Mouse (Mus musculus): ENCODE results near the gene Creld2.

Creld2 gene

DNA sequence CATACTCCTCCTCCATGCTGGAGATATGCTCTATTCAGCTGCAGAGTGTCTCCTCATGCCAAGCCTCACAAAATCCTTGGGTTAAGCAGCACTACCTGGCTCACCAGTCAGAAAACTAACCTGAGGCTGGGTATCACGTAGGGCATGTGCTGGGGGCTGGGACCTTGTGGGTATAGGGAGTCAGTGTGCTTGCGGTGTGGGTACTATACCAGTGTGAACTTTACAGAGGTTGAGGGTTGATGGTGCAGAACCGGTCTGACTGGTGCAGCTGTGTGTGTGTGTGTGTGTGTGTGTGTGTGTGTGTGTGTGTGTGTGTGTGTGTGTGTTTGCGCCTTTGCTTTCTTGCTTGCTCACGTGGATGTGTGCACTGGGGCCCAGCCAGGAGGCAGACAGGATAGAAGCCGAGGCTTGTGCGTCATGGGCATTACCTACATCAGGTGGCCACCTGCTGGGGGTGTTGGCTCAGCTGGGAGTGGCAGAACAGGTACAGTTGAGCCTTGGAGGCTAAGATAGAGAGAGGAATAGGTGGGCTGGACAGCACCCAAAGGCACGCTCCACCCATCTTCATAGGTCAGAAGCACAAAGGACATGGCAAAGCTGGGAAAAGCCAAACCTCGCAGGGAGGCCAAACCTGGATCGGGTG is 32.2 kb downstream of the Creld2 start:
- DNase-seq (ENCODE audit: extremely low spot score, low spot score) = no peak

DNA sequence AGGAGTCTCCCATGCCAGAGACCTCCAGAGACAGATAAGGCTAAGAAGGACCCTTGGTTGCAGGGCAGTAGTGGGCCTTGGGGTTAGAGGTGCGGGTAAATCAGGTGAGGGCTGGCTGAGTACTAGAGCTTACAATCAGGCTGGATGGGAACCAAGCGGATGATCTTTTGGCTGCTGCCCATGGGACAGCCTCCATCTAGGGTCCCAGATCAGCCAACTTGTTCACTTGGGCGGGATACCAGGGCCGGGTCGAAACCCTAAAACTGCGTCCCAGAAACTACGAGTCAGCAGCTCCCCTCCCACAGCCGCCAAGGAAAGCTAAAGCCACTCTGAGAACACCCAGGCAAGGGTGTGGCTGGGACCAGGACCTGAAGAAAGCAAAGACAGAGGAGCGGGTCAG is 33.7 kb downstream of the Creld2 start:
- no peak for DNase-seq (ENCODE audit: extremely low spot score, low spot score)

DNA sequence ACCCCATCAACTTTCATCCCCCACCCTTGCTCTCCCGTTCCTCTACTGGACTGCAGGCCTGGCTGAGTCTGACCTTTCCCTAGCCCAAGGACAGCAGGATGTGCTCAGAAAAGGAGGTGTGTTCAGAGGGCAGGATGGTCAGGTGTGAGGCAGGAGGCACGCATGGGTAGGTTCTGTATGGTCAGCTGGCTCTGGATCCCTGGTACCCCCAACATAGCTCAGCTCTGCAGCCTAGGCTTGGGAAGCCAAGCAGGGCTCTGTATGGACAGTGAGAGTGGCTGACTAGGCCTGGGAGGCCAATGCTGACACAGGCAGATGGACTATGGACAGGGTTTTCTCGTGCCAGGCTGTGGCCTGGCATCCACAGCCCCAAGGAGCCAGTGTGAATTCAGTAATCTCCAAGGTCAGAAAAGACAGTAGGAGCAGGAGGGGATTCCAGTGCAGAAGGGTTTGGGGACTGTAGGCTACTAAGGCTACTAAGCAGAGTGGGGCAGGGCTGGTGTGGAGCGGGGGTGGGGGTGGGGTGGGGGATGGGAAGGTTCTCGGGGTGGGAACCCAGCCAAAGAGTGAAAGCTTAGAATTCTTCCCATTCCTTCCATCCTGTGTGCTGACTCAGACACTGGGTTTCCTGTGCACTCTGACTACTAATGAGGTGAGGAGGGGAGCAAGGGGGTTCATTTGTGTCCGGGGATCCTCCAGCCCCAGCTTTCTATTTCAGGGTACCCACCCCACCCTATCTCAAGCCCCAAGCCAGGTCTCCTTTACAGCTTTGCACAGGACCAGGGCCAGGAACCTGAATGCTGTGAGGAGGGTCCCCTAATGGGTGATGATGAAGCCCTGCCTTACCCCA is 34.9 kb downstream of the Creld2 start:
- no peak for DNase-seq (ENCODE audit: extremely low spot score, low spot score)

DNA sequence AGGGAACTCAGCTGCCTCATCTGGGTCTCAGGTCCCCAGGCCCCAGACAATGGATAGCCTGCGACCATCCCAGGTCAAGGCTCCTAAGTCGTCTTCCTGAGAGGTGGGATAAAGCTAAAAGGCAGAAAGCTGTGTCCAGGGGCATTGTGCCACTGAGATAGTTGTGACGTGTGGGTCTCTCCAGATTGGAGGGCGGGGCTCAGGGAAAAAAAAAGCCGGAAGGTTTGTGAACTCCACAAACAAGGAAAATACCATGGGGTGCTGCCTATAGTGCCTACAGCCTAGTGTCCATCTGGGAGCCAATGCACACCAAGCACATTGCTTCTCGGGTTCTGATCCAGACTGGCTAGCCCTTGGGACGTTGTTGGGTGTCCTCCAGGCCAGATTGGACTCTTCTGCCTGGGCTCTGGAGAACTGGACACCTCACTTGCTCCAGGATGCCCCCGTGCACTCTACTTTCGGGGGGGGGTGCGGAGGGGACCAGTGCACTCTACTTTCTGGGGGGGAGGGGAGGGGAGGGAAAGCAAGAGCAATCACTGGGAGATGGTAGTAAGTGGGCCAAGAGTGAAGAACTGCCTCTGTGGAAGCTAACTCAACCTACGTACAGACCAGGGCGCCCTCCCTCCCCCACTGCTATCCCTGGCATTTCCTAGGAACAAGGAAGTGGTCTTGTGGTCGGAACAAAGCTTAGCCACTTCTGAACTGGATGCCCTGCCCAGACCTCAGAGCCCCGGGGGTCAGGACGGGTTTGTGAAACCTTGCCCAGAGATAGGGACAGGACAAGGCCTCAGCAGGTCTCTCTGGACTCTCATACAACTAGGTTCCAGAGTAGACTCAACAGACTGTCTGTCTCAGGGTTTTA is 35.8 kb downstream of the Creld2 start:
- DNase-seq (ENCODE audit: extremely low spot score, low spot score) = no peak

DNA sequence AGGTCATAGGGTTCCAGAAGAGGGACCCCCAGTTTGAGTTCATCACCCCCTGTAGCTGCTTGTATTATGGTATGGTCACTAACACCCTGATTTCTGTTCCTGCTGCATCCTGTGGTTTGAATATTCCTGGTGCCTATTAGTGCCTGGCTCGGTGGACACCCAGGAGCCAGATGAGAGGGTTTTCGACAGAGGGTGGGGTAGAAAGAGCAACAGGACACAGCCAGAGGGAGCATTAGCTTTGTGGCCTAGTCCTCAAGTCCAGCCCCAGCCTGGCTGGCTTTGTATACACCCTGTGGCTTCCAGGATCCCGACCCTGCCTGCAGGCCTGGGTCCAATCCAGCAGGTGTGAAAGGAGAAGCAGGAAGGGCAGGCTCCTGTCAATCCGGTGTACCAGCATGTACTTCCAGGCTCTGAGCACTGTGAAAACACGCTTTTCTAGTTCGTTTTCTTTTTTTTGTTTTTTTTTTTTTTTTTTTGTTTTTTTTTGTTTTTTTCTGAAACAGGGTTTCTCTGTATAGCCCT is 36.5 kb downstream of the Creld2 start:
- no peak for DNase-seq (ENCODE audit: extremely low spot score, low spot score)

DNA sequence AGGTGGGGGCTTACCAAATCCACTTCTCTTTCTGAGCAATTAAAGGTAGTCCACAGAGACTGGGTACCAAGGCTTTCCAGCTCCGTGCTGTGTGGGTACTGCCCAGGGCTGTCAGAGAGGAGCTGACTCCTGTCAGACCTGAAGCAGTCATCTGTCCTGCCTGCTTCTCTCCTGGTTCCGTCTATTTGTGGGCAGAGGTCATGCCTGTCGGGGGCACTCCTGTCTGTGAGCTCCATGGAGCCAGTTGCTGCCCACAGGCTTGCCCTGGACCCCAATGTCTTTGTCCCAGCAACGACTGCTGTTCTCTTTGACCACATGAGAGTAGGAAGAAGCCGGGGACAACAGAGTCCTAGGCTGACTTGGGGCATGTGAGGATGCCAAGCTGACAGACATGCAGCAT is 37.2 kb downstream of the Creld2 start:
- DNase-seq (ENCODE audit: extremely low spot score, low spot score) = no peak

DNA sequence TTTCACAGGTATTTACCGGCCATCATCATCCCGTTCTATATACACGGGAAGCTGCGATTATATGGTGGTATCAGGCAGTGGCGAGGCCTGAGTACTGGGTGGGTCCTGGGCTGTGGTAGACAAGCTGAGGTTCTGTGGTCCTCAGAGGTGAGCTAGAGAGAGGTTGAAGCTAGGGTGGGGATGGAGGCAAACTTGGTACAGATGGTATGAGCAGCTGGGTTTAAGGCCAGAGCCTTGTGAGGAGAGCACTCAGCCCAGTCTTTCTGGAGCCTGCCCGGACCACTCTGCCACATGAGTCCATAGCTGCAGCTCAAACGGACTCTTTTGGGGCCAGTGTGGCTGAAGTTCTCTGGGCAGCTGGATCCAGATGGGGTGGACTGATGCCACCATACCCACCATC is 37.9 kb downstream of the Creld2 start:
- DNase-seq (ENCODE audit: extremely low spot score, low spot score) = no peak

DNA sequence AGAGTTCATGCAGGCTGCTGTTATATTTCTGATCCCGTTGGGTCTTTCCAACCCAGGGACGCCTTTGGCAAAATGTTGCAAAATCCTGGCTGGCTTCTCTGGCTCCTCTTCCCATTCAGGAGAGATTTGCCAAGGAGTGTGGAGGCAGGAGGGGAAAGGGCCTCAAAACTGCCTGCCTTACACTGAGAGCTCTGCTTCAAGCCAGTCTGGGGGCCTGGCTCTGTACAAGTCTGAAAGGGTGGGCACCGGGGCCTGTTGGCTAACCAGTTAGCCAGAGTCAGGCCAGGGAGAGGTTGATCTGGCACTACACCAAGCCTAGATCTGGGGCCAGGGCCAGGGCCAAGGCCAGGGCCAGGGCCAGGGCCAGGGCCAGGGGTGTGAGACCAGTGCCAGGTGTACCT is 38.7 kb downstream of the Creld2 start:
- DNase-seq (ENCODE audit: extremely low spot score, low spot score) = no peak

DNA sequence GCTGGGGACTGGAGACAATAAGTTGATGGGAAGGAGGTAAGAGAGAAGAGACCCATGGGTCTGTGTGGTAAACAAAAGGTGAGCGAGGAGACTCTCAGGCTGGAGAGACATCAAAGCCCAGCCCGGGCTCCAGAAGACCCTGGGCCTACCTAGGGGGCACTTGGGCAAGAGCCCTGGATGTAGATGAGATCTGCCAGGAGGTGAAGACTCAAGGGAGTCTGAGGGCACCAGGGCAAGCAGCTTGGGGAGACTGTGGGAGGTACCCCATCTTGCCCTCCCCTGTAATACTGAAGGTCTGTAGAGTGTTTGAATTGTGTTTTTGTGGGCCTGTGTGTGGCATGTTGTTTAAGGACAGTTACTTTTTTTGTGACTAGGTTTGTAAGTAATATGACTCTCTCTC is 39.3 kb downstream of the Creld2 start:
- DNase-seq (ENCODE audit: extremely low spot score, low spot score) = no peak

DNA sequence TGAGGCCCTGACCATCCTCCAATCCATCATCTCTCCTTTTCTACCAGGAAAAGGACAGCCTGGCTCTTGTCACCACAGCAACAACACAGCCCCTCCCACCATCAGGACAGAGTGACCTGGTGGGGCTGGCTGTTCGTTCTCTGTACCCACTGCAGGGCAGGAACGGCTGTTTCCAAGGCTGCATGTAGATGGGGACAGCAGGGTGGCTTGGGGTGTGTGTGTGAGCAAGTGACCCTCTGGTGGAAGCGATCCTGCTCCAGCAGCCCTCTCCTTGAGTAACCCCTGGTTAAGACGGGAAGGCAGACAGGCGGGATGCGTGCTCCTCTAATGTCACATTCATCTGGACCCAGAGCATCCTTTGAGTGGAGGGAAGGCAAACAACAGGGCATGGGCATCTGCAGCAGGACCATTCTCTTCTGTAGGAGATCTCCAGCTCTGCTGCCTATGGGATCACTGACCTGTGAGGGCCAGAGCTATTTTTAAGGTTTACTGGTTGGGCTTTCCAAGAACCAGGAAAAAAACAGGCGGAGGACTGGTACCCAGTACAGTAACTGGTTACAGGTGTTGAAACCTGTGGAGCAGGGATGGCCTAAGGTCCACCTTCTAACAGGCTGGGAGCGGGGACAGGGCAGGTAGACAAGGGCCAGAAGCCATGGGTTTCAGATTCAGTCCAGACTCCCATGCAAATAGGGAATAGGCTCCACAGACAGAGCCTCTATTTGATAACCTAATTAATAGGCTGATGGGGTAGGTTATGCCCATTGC is 39.9 kb downstream of the Creld2 start:
- no peak for DNase-seq (ENCODE audit: extremely low spot score, low spot score)

DNA sequence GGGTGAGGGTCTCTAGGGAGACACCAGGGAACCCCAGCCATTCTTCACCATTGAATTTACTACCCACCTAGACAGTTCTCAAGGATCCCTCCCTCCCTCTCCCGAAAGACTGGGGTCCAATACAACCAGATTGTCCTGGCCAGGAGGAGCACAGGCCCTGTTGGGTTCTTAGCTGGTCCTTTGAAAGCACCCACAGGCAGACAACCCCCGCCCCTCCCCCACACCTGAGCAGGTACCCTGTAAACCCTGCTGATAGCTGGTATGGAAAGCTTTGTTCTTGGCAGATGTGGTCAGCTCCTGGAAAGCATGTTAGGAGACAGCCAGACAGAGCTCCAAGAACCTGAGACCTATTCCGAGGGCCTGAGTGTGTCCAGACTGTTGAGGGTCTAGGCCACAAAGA is 41.3 kb downstream of the Creld2 start:
- DNase-seq (ENCODE audit: extremely low spot score, low spot score) = no peak

DNA sequence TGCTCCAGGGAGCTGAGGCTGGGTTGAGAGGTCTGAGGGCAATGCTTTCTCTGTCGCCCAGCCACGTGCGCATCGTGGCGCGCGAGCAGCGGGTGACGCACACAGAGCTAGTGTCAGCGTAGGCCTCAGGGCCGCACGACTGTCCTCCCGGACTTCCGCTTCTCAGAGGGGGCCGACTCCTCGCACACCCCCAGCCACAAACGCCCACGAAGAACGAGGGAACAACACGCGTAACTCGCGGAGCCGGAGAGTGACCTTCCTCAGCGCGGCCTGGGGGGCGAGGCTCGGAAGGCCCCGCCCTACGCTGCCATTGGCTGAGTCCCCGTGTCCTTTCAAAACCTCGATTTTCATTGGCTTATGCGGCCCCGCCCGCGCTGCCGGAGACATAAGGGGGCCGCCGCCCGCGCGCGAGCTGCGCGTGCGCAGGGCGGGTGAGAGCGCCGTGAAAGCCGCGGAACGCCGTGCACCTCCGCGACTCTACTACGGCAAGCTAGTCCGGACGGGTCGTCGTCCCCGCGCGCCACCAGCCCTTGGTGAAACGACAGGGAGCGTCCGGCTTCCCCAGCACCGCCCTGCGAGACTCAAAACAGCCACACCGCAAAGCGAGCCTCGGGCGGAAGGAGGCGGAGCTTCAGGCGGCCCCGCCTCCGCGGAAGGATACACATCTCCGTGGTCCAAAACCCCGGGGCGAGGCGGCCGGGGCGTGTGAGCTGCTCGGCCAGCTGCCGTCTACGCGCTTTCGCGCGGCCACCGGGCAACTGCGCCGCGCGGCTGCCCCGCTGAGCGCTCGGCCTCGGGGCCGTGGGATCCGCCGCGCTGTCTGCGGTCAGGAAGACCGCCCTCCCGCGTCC is 42.6 kb downstream of the Creld2 start, which contains the start of gene Pim3:
Gene Pim3, plus strand, starts transcription at position 415 of the 851 bp plus-strand sequence.
- DNase-seq (ENCODE audit: extremely low spot score, low spot score) = peak; percentile 95

DNA sequence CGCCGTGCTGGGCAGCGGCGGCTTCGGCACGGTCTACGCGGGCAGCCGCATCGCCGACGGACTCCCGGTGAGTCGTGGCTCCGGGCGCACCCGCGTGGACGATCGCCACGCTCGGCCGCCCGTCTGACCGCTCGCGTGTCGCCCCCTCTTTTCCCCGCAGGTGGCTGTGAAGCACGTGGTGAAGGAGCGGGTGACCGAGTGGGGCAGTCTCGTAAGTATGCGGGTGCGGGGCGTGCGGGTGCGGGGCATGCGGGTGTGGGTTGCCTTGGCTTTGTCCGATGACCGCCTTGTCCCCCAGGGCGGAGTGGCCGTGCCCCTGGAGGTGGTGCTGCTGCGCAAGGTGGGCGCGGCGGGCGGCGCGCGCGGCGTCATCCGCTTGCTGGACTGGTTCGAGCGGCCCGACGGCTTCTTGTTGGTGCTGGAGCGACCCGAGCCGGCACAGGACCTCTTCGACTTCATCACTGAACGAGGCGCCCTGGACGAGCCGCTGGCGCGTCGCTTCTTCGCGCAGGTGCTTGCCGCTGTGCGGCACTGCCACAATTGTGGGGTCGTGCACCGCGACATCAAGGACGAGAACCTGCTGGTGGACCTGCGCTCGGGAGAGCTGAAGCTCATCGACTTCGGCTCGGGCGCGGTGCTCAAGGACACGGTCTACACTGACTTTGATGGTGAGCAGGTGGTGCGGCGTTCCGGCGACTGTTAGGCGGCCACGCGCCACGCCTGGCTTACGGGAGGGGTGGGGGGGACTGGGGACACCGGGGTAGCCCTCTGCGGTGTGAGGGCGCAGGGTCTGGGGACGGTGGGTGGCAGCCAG is 43.6 kb downstream of the Creld2 start:
- peak; percentile 71 for DNase-seq (ENCODE audit: extremely low spot score, low spot score)

DNA sequence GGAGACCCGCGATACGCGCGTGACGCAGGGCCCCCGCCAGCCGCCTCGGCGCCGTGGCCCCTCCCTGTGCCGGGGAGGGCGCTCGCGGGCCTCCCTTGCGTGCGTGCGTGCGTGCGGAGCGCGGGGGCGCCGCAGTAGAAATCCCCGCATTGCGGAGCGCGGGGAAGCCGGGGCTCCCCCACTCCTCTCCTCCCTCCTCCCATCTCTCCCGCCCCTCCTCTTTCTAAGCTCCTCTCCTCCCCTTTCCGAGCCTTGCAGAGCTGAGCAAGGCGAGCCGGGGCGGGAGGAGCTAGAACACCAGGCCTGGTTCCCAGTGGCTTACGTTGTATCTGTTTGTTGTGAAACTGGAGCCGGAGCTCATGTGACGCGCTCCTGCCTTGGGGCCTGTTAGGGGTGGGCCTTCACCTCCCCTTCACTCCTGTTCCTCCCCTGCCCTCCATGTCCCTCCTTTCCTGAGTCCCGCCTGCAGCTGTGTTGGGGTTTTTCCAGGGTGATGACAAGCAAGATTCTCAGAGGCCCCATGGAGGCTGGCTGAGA is 44.3 kb downstream of the Creld2 start:
- DNase-seq (ENCODE audit: extremely low spot score, low spot score) = peak; percentile 74

DNA sequence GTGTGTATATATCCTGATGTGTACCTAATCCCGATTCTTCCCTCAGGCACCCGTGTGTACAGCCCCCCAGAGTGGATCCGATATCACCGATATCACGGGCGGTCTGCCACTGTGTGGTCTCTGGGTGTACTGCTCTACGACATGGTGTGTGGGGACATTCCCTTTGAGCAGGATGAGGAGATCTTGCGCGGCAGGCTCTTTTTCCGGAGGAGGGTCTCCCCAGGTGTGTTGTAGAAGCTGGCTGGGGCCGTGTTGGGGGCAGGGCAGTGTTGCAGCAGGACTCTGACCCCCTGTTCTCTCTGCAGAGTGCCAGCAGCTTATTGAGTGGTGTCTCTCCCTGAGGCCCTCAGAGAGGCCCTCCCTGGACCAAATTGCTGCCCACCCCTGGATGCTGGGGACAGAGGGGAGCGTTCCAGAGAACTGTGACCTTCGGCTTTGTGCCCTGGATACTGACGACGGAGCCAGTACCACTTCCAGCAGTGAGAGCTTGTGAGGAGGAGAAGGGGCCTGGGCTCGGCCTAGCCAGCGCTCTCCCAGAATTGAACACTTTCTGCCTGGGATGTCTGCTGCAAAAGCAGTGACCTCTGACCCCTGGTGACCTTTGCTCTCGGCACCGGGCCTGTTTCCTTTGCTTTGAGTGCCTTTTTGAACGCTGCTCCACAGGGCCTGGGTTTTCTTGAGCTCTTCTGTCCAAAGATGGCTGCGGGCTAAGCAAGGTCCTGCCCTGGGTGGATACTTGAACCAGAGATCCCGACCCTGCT is 45.0 kb downstream of the Creld2 start:
- no peak for DNase-seq (ENCODE audit: extremely low spot score, low spot score)

DNA sequence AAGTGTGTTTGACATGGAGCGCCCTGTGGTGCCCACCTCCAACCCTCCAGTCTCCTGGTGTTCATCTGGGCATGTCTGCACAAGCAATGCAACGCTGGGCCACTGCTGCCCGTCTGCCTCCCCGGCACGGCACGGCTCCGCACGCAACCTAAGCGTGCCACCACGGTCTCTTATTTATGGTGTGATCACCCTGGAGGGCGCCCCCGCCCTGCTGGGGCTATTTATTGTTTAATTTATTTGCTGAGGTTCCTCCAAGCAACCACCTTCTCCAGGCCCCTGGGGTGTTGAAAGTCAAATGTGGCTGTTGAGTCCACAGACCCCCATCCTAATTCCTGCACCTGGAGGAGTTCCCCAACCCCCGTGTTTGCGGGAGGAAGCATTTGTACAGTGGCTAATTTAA is 45.6 kb downstream of the Creld2 start:
- DNase-seq (ENCODE audit: extremely low spot score, low spot score) = no peak

DNA sequence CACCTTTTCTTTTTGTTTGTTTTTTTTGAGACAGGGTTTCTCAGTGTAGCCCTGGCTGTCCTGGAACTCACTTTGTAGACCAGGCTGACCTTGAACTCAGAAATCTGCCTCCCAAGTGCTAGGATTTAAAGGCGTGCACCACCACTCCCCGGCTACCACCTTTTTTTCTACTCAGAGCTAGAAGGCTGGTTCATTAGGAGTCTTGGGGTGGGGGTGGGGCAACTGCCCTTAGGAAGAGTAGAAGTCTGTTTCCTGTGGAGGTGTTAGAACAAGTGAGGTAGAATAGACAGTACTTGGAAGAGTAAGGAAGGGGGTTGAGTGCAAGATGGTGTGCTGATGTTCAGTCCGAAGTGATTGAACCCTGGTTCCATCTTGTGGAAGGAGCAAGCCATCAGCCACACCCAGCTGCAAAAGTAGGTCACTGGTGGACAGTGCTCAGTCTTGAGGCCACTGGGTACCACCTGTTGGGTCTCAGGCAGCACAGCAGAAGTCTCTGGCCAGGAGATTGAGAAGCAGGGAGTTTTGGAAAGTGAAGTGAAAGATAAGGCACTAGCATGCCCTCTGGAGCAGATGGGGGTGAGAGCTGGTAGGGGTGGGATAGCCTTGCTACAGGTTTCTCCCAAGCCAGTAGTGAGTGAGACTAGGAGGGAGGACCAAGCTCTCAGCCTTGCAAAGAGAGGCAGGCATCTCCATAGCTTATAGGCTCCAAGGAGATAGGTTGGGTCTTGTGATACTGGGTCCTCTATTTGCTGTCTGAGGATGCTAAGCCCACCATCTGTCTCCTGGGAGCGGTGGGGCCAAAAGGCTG is 46.6 kb downstream of the Creld2 start:
- no peak for DNase-seq (ENCODE audit: extremely low spot score, low spot score)

Measured in neural tube, embryonic 10.5 days (tissue).